Mouse (Mus musculus): ENCODE measurements around the gene Gjb5.

The Gjb5 gene

GRCm38 (mm10) chr4:127349560-127350300, 8.3 kb downstream of the Gjb5 start:
- no peak for DNase-seq (ENCODE audit: low spot score in 2 of 2)

DNA sequence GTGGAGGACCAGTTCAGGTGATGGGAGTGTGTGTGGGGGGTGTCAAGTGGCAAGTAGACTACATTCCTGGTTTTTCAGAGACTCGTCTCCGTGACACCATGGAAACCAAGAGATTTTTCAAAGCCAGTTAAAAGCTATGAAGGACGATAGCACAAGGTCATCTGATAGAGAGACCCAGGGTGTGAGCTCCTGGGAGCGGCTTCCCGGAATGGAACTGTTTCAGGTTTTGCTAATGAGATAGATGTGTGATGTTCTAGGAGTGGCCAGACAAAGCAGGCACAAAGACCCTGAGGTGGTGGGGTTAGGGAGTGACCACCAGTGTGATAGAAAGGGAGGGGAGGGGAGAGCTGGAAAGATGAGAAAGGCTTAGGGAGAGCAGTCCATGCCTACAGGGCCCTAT, 13.0 kb downstream of the Gjb5 start:
- DNase-seq (ENCODE audit: low spot score in 2 of 2): no peak

DNA sequence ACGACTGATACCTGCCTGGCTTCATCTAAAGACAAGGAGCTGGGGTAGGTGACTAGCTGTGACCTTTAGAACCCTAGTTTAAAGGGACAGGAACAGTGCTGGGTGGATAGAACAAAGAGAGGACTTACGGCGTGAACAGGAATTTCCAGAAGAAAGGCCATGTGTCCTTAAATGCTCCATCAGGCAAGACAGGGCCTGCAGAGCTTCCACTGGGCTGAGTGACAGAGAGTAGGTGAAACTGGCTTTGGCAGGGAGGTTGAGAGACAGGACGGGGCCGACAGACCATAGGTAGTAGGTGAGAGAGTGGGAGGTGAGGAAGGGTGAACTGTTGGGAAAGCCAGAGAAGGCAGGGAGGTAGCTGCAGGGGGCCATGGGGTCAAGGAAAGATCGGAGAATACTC, 16.6 kb downstream of the Gjb5 start:
- DNase-seq (ENCODE audit: low spot score in 2 of 2): no peak

DNA sequence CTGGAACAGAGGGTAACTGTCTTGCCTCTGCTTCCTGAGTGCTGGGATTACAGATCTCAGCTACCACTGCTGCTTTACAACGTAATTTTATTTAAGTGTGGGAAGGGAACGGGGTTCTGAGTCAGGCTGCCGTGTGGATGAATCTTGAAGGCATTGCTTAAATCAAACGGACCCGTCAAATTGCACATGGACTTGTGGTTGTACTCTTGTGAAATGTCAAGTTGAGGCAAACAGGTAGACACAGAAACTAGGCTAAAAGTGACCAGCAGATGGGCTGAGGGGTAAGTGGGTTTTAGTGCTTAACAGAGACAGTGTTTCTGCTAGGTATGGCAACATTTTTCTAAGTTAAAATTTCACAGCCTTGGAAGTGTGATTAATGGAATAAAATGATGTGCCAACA, 20.3 kb downstream of the Gjb5 start:
- no peak for DNase-seq (ENCODE audit: low spot score in 2 of 2)

GRCm38 (mm10) chr4:127334870-127335504, 23.0 kb downstream of the Gjb5 start:
- DNase-seq (ENCODE audit: low spot score in 2 of 2): no peak

DNA sequence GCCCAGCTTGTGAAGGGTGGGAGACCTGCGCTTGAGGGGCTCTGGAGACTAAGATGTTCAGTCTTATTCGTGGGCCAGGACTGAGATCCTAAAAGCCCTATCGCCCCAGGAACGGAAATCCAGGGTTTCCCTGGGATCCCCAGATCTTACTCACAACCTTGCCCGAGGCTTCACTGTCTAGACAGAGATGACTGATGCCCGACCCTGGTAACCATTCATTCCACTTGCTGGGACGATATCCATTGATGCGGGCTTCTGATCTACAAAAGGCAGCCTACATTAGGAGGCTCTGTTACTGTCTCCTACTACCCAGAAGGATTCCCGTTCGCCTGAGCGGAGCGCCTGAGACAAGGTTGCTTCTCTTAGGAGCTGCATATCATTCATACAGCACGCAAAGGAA, 26.8 kb downstream of the Gjb5 start:
- no peak for DNase-seq (ENCODE audit: low spot score in 2 of 2)

DNA sequence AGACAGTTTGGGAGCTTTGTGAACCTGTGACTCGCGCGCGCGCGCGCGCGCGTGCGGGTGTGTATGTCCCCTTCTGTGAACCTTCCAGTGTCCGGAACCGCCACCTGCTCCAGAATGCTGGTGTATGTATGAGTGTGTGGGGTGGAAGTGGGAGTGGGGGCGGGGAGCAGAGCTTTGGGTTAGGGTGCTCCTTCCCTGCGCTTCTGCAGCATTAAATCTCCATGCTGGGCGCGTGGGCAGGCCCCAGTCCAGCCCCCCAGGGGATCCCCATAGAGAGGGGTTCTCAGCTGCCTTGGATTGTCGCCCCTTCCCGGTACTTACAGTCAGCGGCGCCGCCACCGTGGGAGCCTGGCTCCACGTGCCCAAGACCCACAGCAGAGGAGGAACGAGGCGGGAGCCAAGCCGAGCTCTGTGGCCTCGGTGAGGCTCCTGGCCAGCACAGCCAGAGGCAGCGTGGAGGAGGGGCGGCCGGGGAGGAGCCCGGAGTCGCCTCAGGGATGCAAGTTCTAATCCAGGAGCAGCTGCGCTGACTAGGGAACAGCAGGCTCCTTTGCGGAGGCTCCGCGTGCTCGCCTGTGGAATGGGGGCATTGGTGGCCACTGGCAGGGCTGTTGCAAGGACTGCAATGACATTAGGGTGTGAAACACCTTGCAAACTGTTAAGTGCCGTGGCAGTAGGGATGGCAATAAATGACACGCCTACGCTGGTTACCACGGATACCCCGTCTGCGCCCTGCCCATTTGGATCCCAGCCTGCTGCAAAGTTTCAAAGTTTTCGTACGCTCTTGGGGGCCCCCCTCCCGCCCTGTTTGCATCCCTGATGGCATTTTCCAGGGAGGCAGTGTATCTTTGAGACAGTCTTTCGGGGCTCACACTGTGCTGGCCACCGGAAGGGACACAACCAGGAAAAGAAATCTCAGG, 27.5 kb downstream of the Gjb5 start, which contains the start of gene Gjb3:
Gjb3 (minus strand) TSS at position 664 of the 920 bp plus-strand sequence.
- DNase-seq (ENCODE audit: low spot score in 2 of 2): no peak

- DNase-seq (ENCODE audit: low spot score in 2 of 2): no peak
These were observed 28.2 kb downstream of the Gjb5 start for GRCm38 (mm10) chr4:127329751-127330150.

- DNase-seq (ENCODE audit: low spot score in 2 of 2): no peak
These were observed 28.9 kb downstream of the Gjb5 start for GRCm38 (mm10) chr4:127329046-127329445.

GRCm38 (mm10) chr4:127328378-127328777, 29.6 kb downstream of the Gjb5 start:
- no peak for DNase-seq (ENCODE audit: low spot score in 2 of 2)

DNA sequence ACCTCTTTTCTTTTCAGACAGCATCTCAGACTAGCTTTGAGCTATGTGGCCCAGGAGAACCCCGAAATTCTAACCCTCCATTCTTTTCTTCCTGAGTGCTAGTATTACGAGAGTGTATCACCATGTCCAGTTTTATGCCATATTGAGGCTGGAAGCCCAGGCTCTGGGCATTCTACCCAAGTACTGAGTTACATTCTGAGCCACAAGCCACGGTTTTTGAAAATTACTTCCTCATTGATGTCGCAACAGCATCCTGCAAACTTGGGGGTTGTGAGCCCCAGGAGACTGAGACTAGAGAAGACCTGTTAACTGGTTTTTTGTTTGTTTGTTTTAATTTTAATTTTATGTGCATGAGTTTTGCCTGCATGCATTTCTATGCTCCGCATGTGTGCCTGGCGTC, 30.2 kb downstream of the Gjb5 start:
- no peak for DNase-seq (ENCODE audit: low spot score in 2 of 2)

- no peak for DNase-seq (ENCODE audit: low spot score in 2 of 2)
These were observed 30.7 kb downstream of the Gjb5 start for GRCm38 (mm10) chr4:127327258-127327657.

DNA sequence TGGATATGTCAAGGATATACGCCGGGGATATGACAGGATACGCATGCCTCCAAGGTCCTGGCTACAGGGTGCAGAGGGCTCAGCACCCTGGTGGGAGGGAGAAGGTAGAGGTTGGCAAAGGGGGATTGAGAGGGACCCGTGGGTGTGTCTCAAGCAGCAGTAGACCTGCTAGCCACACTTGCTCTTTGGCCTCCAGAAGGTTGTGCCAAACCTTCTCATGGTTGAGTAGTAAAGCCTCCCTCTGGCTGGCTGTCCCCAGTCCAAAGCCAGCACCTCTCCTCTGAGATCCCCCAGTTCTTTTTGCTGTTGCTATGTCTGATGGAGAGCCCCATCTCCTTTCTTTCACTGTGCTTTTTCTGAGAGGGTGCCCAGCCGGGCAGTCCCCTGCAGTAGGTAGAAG, 32.7 kb downstream of the Gjb5 start:
- no peak for DNase-seq (ENCODE audit: low spot score in 2 of 2)

DNA sequence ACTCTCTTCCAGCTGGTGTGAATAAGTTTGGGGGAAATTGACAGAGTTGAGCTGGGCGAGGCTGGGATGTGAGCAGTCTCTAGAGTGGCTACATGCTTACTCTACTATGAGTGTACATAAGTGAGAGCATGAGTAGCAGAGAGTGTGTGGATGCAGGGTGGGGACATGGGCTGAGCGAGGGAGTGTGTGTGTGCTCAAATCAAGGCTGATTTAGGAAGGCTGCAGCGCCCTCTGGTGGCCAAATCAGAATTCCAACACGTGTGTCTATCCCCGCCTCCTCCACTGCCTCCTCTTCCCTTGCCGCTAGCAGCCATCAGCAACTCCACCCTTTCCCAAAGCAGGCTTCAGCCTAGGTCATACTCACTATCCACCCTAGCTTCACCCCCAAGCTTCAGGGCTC, 33.2 kb downstream of the Gjb5 start:
- DNase-seq (ENCODE audit: low spot score in 2 of 2): peak; percentile 76 to 90

DNA sequence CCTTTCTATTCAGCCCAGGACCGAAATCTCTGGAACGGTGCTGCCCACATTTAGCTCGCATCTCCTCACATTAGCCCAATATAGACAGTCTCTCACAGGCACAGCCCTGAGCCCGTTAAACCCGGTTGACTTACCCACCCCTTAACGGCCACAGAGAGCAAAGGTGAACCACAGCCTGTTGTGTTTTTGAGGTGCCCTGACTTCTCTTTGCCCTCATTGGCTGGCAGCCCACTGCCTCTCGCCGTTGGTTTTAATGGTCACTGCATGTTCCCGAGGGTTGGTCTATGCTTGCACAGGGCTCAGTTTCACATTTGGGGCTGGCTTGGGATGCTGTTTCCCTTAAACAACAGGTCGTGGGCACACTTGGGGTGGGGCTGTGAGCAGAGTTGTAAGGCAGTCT, 33.7 kb downstream of the Gjb5 start:
- DNase-seq (ENCODE audit: low spot score in 2 of 2): no peak

GRCm38 (mm10) chr4:127323651-127324050, 34.3 kb downstream of the Gjb5 start:
- no peak for DNase-seq (ENCODE audit: low spot score in 2 of 2)

- DNase-seq (ENCODE audit: low spot score in 2 of 2): peak in 1 of 2 experiments; percentile 73
These were observed 38.4 kb downstream of the Gjb5 start for GRCm38 (mm10) chr4:127319613-127320012.

GRCm38 (mm10) chr4:127317143-127317542, 40.8 kb downstream of the Gjb5 start:
- DNase-seq (ENCODE audit: low spot score in 2 of 2): no peak

DNA sequence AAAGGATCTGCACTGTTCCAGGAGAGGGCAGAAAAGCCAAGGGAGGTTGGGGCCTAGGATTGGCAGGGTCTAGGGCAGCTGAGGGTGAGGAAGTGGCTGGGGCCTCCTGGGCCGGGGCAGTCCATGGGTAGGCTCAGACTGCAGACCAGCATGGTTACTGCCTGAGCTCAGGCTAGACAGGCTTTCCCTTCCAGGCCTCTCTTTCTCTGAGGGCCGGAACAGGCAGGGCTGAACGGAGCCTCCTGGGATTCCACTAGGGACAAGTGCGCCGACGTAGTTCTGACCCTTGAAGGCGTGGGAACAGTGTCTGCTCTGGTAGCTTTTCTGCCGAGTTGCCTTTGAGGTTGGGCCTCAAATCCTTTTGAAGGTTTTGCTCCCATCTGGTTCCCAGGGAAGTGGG, 42.2 kb downstream of the Gjb5 start:
- no peak for DNase-seq (ENCODE audit: low spot score in 2 of 2)

GRCm38 (mm10) chr4:127314585-127314984, 43.4 kb downstream of the Gjb5 start:
- no peak for DNase-seq (ENCODE audit: low spot score in 2 of 2)

GRCm38 (mm10) chr4:127313861-127314260, 44.1 kb downstream of the Gjb5 start, which contains the start of gene Gja4:
TSS of gene Gja4 (minus strand) at chr4:127314039.
- peak; percentile 74 to 77 for DNase-seq (ENCODE audit: low spot score in 2 of 2)

- DNase-seq (ENCODE audit: low spot score in 2 of 2): no peak
These were observed 45.6 kb downstream of the Gjb5 start for GRCm38 (mm10) chr4:127312349-127312748.
